Mouse (Mus musculus) midbrain, embryonic 13.5 days (tissue): ENCODE measurements at regions not wholly inside any gene's neighbourhood (a gene's known extent, or its start where the extent isn't known, plus 50 kb on each side); places are given as distances from the start of the nearest gene placed in this dataset.

ENCODE experiments used
- ATAC-seq: fragments of 200-750 bp; cut with Nextera tagmentation; 2 replicates; pipeline ENCODE4 v1.8.0; 2017; ENCODE audit warnings: mild to moderate bottlenecking, moderate TSS enrichment, moderate library complexity
- H3K27ac ChIP-seq: fragments of 300-500 bp; sonication (generic); 2 replicates; pipeline ENCODE4 v1.5.1; 2015; ENCODE audit warnings: inconsistent platforms, mild to moderate bottlenecking, moderate library complexity
- H3K27me3 ChIP-seq: fragments of 300-500 bp; sonication (generic); 2 replicates; pipeline ENCODE4 v1.6.1; 2015; ENCODE audit warnings: mild to moderate bottlenecking, inconsistent platforms
- H3K36me3 ChIP-seq: fragments of 300-500 bp; sonication (generic); 2 replicates; pipeline ENCODE4 v1.6.1; 2015; ENCODE audit warnings: mild to moderate bottlenecking, inconsistent platforms
- H3K4me1 ChIP-seq: fragments of 300-500 bp; sonication (generic); replicated peaks from 2 replicates; pipeline ENCODE4 v1.6.1; 2015; ENCODE audit warnings: inconsistent platforms
- H3K4me2 ChIP-seq: fragments of 300-500 bp; sonication (generic); replicated peaks from 2 replicates; pipeline ENCODE4 v1.6.1; 2015; ENCODE audit warnings: moderate library complexity, mild to moderate bottlenecking, inconsistent platforms
- H3K4me3 ChIP-seq: fragments of 300-500 bp; sonication (generic); replicated peaks from 2 replicates; pipeline ENCODE4 v1.5.1; 2015; ENCODE audit warnings: mild to moderate bottlenecking, inconsistent platforms
- H3K9ac ChIP-seq: fragments of 300-500 bp; sonication (generic); replicated peaks from 2 replicates; pipeline ENCODE4 v1.6.1; 2015; ENCODE audit warnings: mild to moderate bottlenecking, inconsistent platforms
- H3K9me3 ChIP-seq: fragments of 300-500 bp; sonication (generic); 2 replicates; pipeline ENCODE4 v1.6.1; 2016; ENCODE audit warnings: mild to moderate bottlenecking, inconsistent platforms
- whole genome bisulfite sequencing: fragments of 180-500 bp; shearing (Covaris S2); methylation state at CpG from one replicate; pipeline ENCODE4 v1.1.7; 2015; 5-methylcytosine and 5-hydroxymethylcytosine counted together

- Histone ChIP-seq H3K4me1 (no peaks in the 10 kb centered on the region), H3K9me3 (no peaks in the 10 kb centered on the region), H3K27me3 (no peaks in the 10 kb centered on the region), H3K36me3 (no peaks in the 10 kb centered on the region), H3K27ac (no peak overlapping the region), H3K4me3 (no peak overlapping the region), H3K9ac (no peak overlapping the region), H3K4me2 (no peak overlapping the region)
- ATAC-seq, result no peak
- WGBS, result 69% methylated on average over 1 of the region's 1 CpGs
Observed at GRCm38 (mm10) chr3:74945137-74945536, 219.7 kb downstream of the Zbbx start.

GRCm38 (mm10) chr3:74921210-74921609 is 243.6 kb downstream of the Zbbx start:
- Histone ChIP-seq H3K4me2 (no peak overlapping the region), H3K9ac (no peak overlapping the region), H3K4me3 (no peak overlapping the region), H3K4me1 (peaks cover 6% of the 10 kb centered on the region), H3K9me3 (no peaks in the 10 kb centered on the region), H3K27me3 (no peaks in the 10 kb centered on the region), H3K27ac (no peak overlapping the region), H3K36me3 (no peaks in the 10 kb centered on the region)
- no peak for ATAC-seq
- 75% methylated on average over 2 of the region's 2 CpGs for WGBS

GRCm38 (mm10) chr3:74920512-74921178 is 244.2 kb downstream of the Zbbx start:
- no peak overlapping the region for H3K27ac ChIP-seq
- 59% methylated on average over 5 of the region's 5 CpGs for WGBS
- no peak overlapping the region for H3K4me2 ChIP-seq
- peaks cover 6% of the 10 kb centered on the region for H3K4me1 ChIP-seq
- no peaks in the 10 kb centered on the region for H3K9me3 ChIP-seq
- H3K27me3 ChIP-seq, result no peaks in the 10 kb centered on the region
- H3K9ac ChIP-seq, result no peak overlapping the region
- H3K4me3 ChIP-seq, result no peak overlapping the region
- ATAC-seq, result peak; percentile 62; the same call in 1 of the 2 replicates
- H3K36me3 ChIP-seq, result no peaks in the 10 kb centered on the region

GRCm38 (mm10) chr3:74904177-74904576 is 260.7 kb downstream of the Zbbx start:
- Histone ChIP-seq H3K9me3 (no peaks in the 10 kb centered on the region), H3K4me3 (no peak overlapping the region), H3K9ac (no peak overlapping the region), H3K4me1 (no peaks in the 10 kb centered on the region), H3K36me3 (no peaks in the 10 kb centered on the region), H3K4me2 (no peak overlapping the region), H3K27me3 (no peaks in the 10 kb centered on the region), H3K27ac (no peak overlapping the region)
- ATAC-seq, result no peak
